Mouse (Mus musculus) granulocyte monocyte progenitor cell, adult 5-6 weeks (primary cell): ENCODE data around the gene Ddc. TPM values are rescaled to one million over a fixed set of nuclear protein-coding genes. Genes with fewer than 3 reads are reported as not detected.

ENCODE experiments used
- ATAC-seq: replicated peaks from 2 replicates; pipeline ENCODE4 v1.8.0; 2016; ENCODE audit warnings: mild to moderate bottlenecking, moderate TSS enrichment, inconsistent platforms; ENCODE audit not compliant: poor library complexity, severe bottlenecking
- total RNA-seq, 2 experiments: library from RNA; stranded (forward) in 1 of 2; stranded (reverse) in 1 of 2; fragments of 200-712, 200-1000 nt in 1 of 2; fragments of >200 nt in 1 of 2; fragmentation: Nextera tagmentation in 1 of 2; gene quantifications; 2 replicates each; pipeline ENCODE4 v1.2.3; 2014 to 2017

Ddc gene
- total RNA-seq, 2 experiments from 2014 or later = 2.1 TPM; not detected in 1

- no peak for ATAC-seq
Measured at GRCm38 (mm10) chr11:11808035-11808819, 89.7 kb downstream of the Ddc start.

- no peak for ATAC-seq
Measured at GRCm38 (mm10) chr11:11805951-11806350, 92.0 kb downstream of the Ddc start.

DNA sequence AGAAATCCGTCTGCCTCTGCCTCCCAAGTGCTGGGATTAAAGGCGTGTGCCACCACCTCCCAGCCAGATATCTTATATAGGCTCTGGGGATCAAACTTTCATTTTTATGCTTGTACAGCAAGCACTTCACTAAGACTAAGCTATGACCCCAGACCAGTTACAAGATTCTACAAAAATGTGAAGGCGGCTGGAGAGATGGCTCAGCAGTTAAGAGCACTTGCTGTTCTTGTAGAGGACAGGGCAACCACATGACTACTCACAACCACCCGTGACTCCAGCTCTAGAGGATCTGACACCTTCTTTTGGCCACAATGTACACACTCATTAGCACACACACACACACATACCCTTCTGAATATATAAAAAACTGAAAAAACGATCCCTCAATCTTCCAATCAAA, 93.5 kb downstream of the Ddc start:
- no peak for ATAC-seq

DNA sequence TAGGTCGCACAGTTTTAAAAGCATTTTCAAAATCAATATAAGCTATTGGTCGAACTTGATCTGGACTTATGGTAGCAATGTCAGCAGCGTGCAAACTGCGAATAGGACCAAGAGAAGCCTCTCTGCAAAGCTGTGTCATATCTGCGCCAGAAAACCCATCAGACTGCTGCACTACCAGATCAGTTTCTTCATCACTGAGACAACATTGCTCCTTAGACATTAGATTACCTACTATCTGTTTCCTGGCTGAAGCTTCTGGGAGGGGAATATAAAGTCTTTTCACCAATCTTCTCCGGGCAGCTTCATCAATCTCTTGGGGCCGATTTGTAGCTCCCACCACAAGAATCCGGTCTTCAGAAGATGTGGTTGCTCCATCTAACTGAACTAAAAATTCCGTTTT, 96.9 kb downstream of the Ddc start:
- no peak for ATAC-seq

DNA sequence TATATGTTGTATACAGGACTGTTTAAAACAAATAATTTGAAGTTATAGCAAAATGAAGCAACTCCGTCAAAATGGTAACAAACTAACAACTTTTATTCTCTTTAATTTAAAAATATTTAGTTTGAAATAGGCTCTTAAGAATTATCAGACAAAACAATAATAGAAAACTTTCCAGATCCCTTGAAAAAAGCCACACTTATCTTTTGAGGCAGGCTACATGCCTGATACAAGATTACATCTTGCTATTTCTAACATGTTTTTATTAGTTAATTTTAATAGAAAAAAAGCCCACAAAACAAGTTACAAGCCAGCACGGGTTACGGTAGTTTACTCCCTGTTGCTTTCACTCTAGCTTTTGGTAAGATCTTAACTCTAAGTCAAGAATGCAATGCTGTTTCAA, 97.6 kb downstream of the Ddc start:
- ATAC-seq = no peak

DNA sequence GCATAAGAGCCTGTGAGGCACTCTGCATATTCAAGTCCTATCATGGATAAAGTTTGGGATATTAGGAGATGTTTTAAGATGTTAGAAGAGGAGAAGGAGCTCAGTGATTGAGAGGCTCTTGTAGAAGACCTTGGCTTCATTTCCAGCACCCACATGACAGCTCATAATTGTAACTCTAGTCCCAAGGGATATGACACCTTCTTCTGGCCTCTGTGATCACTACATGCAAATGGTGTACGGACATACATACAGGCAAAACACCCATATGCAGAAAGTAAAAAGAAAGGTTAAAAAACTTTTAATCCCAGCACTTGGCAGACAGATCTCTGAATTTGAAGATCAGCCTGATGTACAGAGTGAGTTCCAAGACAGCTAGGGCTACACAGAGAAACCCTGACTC, 99.3 kb downstream of the Ddc start:
- no peak for ATAC-seq

DNA sequence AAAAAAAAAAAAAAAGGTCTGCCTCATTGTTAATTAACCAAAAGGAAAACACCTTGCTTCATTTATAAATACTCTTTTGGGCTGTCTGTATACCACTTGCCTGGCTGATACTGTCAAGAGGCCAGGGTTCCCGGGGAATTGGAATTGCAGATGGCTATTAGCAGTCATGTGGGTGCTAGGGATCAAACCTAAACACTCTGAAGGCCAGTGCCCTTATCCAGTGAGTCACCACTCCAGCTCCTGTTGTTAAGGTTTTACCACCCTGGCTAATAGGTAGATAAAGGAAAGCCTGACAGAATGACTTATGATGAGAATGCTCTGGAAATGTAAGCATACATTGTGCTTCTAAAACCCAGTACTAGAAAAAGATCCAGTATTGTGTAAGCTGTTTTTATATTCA, 103.3 kb downstream of the Ddc start:
- no peak for ATAC-seq

DNA sequence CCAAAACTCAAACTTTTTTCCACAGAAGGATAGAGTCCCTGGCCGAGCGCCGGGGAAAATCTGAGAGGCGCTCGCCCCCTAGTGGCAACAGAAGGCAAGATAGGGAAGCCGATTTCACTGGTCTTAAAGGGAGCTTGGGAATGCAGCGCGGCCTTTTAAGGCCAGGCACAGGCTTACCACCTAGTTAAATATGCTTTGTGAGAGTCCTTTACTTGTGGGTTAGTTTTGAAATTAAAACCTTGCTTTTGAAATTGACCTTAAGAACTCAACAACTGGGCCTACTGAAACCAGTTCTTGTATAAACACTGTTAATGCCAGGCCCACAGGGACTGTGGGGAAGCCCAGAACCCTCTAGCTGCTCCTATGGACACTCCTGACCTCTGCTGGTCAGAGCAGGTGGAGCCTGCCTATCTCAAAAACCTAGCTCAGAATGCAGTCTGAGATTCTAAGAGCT, 109.4 kb downstream of the Ddc start:
- peak; percentile 79 for ATAC-seq

- ATAC-seq = peak; percentile 58
Measured at GRCm38 (mm10) chr11:11785457-11785856, 112.5 kb downstream of the Ddc start.

- peak; percentile 68 for ATAC-seq
Measured at GRCm38 (mm10) chr11:11781728-11782127, 116.2 kb downstream of the Ddc start.

- no peak for ATAC-seq
Measured at GRCm38 (mm10) chr11:11778345-11778744, 119.6 kb downstream of the Ddc start.

GRCm38 (mm10) chr11:11777796-11778195, 120.1 kb downstream of the Ddc start:
- no peak for ATAC-seq

- peak; percentile 49 for ATAC-seq
Measured at GRCm38 (mm10) chr11:11777246-11777645, 120.7 kb downstream of the Ddc start.

- ATAC-seq = peak; percentile 50
Measured at GRCm38 (mm10) chr11:11776822-11777174, 121.1 kb downstream of the Ddc start.

- no peak for ATAC-seq
Measured at GRCm38 (mm10) chr11:11776071-11776821, 121.7 kb downstream of the Ddc start.

GRCm38 (mm10) chr11:11774893-11775292, 123.1 kb downstream of the Ddc start:
- ATAC-seq = no peak

DNA sequence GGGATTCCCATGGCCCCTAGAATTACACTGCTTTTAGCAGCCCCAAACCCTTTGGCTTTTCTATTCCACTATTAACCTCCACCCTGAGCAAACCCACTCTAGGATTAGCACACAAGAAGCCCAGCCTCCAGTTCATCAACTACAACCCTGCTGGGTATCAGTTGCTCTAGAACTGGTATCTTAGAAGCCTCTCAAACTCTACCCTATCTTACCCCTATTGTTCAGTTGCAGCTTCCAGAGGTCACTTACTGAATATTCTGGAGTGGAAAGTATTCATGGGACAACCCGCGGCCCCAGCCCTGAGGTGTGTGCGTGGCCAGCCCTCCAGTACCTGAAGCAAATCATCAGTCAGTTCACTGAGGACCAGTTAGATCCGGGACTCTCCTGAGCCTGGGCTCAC, 123.6 kb downstream of the Ddc start:
- ATAC-seq = no peak

GRCm38 (mm10) chr11:11772196-11772595, 125.7 kb downstream of the Ddc start:
- ATAC-seq = no peak

GRCm38 (mm10) chr11:11770691-11771090, 127.3 kb downstream of the Ddc start:
- no peak for ATAC-seq

- ATAC-seq = no peak
Measured at GRCm38 (mm10) chr11:11769281-11769680, 128.7 kb downstream of the Ddc start.

GRCm38 (mm10) chr11:11768057-11768456, 129.9 kb downstream of the Ddc start:
- ATAC-seq = no peak

DNA sequence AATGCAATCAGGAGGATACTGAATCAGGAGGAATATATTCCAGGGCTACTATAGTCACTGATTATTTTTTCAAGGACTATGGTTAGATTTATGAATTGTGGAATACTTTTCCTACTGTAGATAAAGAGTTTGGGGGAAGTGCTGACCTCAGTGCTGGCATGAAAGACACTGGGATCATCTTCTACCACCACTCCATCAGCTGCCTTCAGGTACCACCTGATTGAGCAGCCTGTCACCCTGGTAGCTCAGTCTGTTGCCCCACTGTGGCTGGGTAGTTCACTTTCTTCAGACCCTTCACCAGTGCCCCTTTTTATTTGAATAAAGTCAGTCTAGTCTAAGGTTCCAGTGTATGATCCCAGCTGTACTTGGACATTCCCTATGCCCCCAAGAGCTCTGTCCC, 131.2 kb downstream of the Ddc start:
- ATAC-seq = no peak
